Mouse (Mus musculus): ENCODE results near the gene Ppdpf. TPM values are rescaled to one million over a fixed set of nuclear protein-coding genes. Genes with fewer than 3 reads are reported as not detected.

Ppdpf gene
- polyA plus RNA-seq, 1 experiment from 2014 or later: 444 TPM

- Histone ChIP-seq H3K4me3 (no peak overlapping the region), H3K36me3 (peaks cover 31% of the 10 kb centered on the region), H3K9me3 (no peaks in the 10 kb centered on the region), H3K4me2 (no peak overlapping the region), H3K9ac (no peak overlapping the region), H3K4me1 (replicated peaks) (peaks cover 40% of the 10 kb centered on the region), H3K27me3 (peaks cover 64% of the 10 kb centered on the region), H3K27ac (no peak overlapping the region)
- ATAC-seq (ENCODE audit: low FRiP score): no peak
- 14% methylated on average over 1 of the region's 1 CpGs for WGBS
Measured at GRCm38 (mm10) chr2:181153837-181154236, 33.2 kb upstream of the Ppdpf start.

DNA sequence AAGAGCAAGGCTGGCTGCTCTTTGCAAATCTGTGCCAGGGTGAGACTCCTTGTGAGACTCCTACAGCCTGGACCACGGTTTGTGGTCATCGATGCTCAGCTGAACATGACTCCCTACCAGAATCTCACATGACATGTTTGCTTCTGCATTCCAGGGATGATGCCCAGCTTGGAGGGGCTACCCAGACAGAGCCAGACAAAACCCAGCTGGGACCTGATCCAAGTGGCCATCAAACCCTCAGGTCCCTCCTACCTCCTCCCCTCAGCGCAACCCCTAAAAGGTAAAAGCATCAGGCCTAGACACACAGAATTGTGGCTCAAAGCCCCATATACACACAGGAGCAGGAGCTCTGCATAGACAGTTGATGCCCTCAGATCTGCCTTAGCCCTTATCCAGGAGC is 32.7 kb upstream of the Ppdpf start:
- no peak overlapping the region for H3K9ac ChIP-seq

DNA sequence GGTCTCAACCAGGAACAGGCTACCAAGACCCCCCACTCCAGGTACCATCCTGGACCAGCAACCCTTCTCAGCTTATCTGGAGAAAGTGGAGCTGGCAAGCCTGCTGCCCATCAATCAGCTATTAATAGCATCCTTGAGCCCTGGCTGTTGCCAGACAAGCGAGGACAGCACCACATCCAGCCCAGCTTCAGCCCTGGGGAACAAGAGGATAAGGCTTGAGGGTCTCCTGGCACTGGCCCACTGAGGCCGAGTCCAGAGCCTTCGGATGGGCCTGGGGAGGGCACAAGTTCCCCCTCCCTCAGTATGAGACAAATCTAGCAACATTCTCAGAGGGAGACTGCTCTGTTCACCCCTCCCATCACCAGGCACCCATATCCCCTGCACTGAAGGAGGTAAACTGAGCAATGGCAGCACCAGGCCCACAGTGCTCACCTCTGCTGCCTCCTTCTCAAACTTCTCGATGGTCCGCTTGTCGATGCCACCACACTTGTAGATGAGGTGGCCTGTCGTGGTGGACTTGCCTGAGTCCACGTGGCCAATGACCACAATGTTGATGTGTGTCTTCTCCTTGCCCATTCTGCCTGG is 32.1 kb upstream of the Ppdpf start:
- Histone ChIP-seq H3K4me2 (peak overlapping the region; percentile 75), H3K4me1 (replicated peaks) (peaks cover 50% of the 10 kb centered on the region), H3K36me3 (peaks cover 21% of the 10 kb centered on the region), H3K9ac (0 out of 2 replicates have a peak overlapping the region, but pooled peaks have one; percentile 81), H3K27me3 (peaks cover 53% of the 10 kb centered on the region), H3K27ac (peak overlapping the region; percentile 35; the same call in 1 of the 2 replicates), H3K9me3 (no peaks in the 10 kb centered on the region), H3K4me3 (0 out of 2 replicates have a peak overlapping the region, but pooled peaks have one; percentile 8)
- ATAC-seq (ENCODE audit: low FRiP score): no peak
- WGBS: 78% methylated on average over 8 of the region's 8 CpGs

More for the DNA sequence above, 32.7 kb upstream of the Ppdpf start:
- peak overlapping the region; percentile 75 for H3K4me2 ChIP-seq
- peak overlapping the region; percentile 35; the same call in 1 of the 2 replicates for H3K27ac ChIP-seq
- ATAC-seq (ENCODE audit: low FRiP score): no peak
- peaks cover 58% of the 10 kb centered on the region for H3K27me3 ChIP-seq
- WGBS: 84% methylated on average over 3 of the region's 3 CpGs
- H3K4me3 ChIP-seq: no peak overlapping the region
- H3K36me3 ChIP-seq: peaks cover 27% of the 10 kb centered on the region
- peaks cover 45% of the 10 kb centered on the region for H3K4me1 ChIP-seq (replicated peaks)
- no peaks in the 10 kb centered on the region for H3K9me3 ChIP-seq

GRCm38 (mm10) chr2:181155801-181156200 is 31.2 kb upstream of the Ppdpf start:
- Histone ChIP-seq H3K9ac (peak overlapping the region; percentile 81), H3K4me1 (replicated peaks) (peaks cover 56% of the 10 kb centered on the region), H3K4me2 (peak overlapping the region; percentile 75), H3K27ac (peak overlapping the region; percentile 91), H3K36me3 (peaks cover 13% of the 10 kb centered on the region), H3K27me3 (peaks cover 44% of the 10 kb centered on the region), H3K4me3 (peak overlapping the region; percentile 52), H3K9me3 (no peaks in the 10 kb centered on the region)
- ATAC-seq (ENCODE audit: low FRiP score): 0 out of 2 replicates have a peak, but pooled peaks have one; percentile 1
- 52% methylated on average over 4 of the region's 4 CpGs for WGBS

DNA sequence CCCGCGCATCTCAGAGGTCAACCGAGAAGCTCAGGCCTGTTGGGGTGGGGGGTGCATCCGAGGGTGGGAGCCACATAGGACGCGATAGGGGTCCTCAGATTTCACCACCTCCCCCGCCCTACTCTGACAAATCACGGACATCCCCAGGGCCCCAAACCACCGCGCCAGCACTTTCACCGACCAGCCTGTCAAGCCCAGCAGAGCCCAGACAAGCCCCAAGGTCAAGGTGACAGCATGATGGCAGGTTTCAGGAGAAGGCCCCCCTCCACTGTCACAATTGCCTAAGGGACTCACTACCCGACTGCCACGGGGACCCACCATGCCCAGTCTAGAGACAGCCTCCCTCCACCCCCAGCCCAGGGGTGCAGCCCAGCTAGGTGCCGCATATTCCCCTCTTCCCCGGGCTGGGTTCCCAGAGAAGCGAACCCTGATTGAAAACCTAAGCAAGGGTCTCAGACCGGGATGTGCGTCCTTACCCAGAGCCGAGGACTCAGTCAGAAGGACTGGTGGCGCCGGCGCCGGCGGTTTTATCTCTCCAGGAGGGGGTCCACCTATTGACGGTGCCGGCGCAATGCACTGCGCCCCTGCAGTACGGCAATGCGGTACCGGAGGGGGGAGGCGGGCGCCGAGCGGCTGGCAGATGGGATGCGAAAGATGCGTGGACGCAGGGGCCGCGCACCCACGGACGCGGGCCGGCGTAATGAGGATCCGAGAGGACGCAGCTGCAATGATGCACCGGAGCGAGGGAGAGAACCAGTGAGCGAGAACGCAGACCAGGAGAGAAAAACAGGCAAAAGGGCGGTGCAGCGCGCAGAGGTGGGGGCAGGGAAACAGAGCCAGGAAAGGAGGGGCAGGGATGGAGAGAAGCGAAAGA is 30.6 kb upstream of the Ppdpf start, which contains the start of gene Eef1a2:
TSS of gene Eef1a2 (minus strand) at position 767 of the 874 bp plus-strand sequence.
- Histone ChIP-seq H3K27me3 (peaks cover 40% of the 10 kb centered on the region), H3K9ac (peak within 1 kb of the TSS; percentile 81), H3K4me2 (peak within 1 kb of the TSS; percentile 75), H3K36me3 (peaks cover 13% of the 10 kb centered on the region), H3K4me3 (peak within 1 kb of the TSS; percentile 52), H3K9me3 (no peaks in the 10 kb centered on the region), H3K27ac (peak within 1 kb of the TSS; percentile 91), H3K4me1 (replicated peaks) (peaks cover 56% of the 10 kb centered on the region)
- ATAC-seq (ENCODE audit: low FRiP score): peak; percentile 83
- 4% methylated on average over 55 of the region's 55 CpGs for WGBS

GRCm38 (mm10) chr2:181157180-181157579 is 29.9 kb upstream of the Ppdpf start:
- H3K4me1 ChIP-seq (replicated peaks): peaks cover 56% of the 10 kb centered on the region
- no peaks in the 10 kb centered on the region for H3K9me3 ChIP-seq
- peak overlapping the region; percentile 75 for H3K4me2 ChIP-seq
- peak overlapping the region; percentile 91 for H3K27ac ChIP-seq
- peaks cover 13% of the 10 kb centered on the region for H3K36me3 ChIP-seq
- H3K9ac ChIP-seq: peak overlapping the region; percentile 81
- peaks cover 40% of the 10 kb centered on the region for H3K27me3 ChIP-seq
- 78% methylated on average over 4 of the region's 4 CpGs for WGBS
- no peak for ATAC-seq (ENCODE audit: low FRiP score)
- H3K4me3 ChIP-seq: peak overlapping the region; percentile 52

- 78% methylated on average over 6 of the region's 6 CpGs for WGBS
- peaks cover 36% of the 10 kb centered on the region for H3K27me3 ChIP-seq
- H3K9ac ChIP-seq: no peak overlapping the region
- H3K9me3 ChIP-seq: no peaks in the 10 kb centered on the region
- H3K27ac ChIP-seq: peak overlapping the region; percentile 91; the same call in 1 of the 2 replicates
- peak overlapping the region; percentile 75 for H3K4me2 ChIP-seq
- no peak overlapping the region for H3K4me3 ChIP-seq
- peaks cover 56% of the 10 kb centered on the region for H3K4me1 ChIP-seq (replicated peaks)
- ATAC-seq (ENCODE audit: low FRiP score): no peak
- H3K36me3 ChIP-seq: peaks cover 8% of the 10 kb centered on the region
Measured at GRCm38 (mm10) chr2:181157716-181158302, 29.2 kb upstream of the Ppdpf start.

- Histone ChIP-seq H3K27ac (no peak overlapping the region), H3K36me3 (peaks cover 1% of the 10 kb centered on the region; the same call in 1 of the 2 replicates)
- WGBS: 93% methylated on average over 2 of the region's 2 CpGs
Measured at GRCm38 (mm10) chr2:181158471-181158870, 28.6 kb upstream of the Ppdpf start.

GRCm38 (mm10) chr2:181159091-181159514 is 27.9 kb upstream of the Ppdpf start:
- no peak for ATAC-seq (ENCODE audit: low FRiP score)
- no peak overlapping the region for H3K4me2 ChIP-seq
- H3K4me1 ChIP-seq (replicated peaks): peaks cover 56% of the 10 kb centered on the region
- H3K27ac ChIP-seq: peak overlapping the region; percentile 81
- H3K36me3 ChIP-seq: no peaks in the 10 kb centered on the region
- peak overlapping the region; percentile 49 for H3K9ac ChIP-seq
- peaks cover 27% of the 10 kb centered on the region for H3K27me3 ChIP-seq
- H3K4me3 ChIP-seq: no peak overlapping the region
- WGBS: 54% methylated on average over 7 of the region's 7 CpGs
- H3K9me3 ChIP-seq: no peaks in the 10 kb centered on the region

More at GRCm38 (mm10) chr2:181158471-181158870, 28.6 kb upstream of the Ppdpf start:
- H3K27me3 ChIP-seq: peaks cover 31% of the 10 kb centered on the region
- no peak overlapping the region for H3K4me2 ChIP-seq
- H3K4me1 ChIP-seq (replicated peaks): peaks cover 56% of the 10 kb centered on the region
- no peak overlapping the region for H3K4me3 ChIP-seq
- no peak overlapping the region for H3K9ac ChIP-seq
- ATAC-seq (ENCODE audit: low FRiP score): no peak
- H3K9me3 ChIP-seq: no peaks in the 10 kb centered on the region

- WGBS: 0% methylated on average over 2 of the region's 2 CpGs
- Histone ChIP-seq H3K36me3 (no peaks in the 10 kb centered on the region), H3K27me3 (peaks cover 20% of the 10 kb centered on the region), H3K4me1 (replicated peaks) (peaks cover 50% of the 10 kb centered on the region), H3K4me3 (no peak overlapping the region), H3K27ac (peak overlapping the region; percentile 81), H3K9ac (peak overlapping the region; percentile 49; the same call in 1 of the 2 replicates), H3K4me2 (peak overlapping the region; percentile 25; the same call in 1 of the 2 replicates), H3K9me3 (no peaks in the 10 kb centered on the region)
- peak; percentile 84 for ATAC-seq (ENCODE audit: low FRiP score)
Measured at GRCm38 (mm10) chr2:181159771-181160170, 27.3 kb upstream of the Ppdpf start.

DNA sequence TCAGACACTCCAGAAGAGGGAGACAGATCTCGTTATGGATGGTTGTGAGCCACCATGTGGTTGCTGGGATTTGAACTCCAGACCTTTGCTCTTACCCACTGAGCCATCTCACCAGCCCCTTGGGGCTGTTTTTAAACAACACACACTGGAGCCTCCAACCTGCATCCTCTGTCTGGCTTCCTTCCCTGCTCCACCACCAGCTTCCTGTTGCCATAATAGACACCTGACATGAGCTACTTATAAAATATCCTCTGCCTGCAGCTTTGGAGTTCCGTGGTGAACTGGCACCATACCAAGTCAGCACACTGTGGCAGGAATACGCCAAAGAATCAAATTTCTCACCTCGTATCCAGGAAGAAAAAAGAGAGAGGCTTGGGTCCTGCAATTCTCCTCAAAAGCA is 26.2 kb upstream of the Ppdpf start:
- Histone ChIP-seq H3K27ac (no peak overlapping the region), H3K9ac (no peak overlapping the region), H3K4me1 (replicated peaks) (peaks cover 39% of the 10 kb centered on the region), H3K27me3 (peaks cover 16% of the 10 kb centered on the region), H3K36me3 (no peaks in the 10 kb centered on the region), H3K9me3 (no peaks in the 10 kb centered on the region), H3K4me3 (no peak overlapping the region), H3K4me2 (no peak overlapping the region)
- no peak for ATAC-seq (ENCODE audit: low FRiP score)
- WGBS: 79% methylated on average over 4 of the region's 4 CpGs

DNA sequence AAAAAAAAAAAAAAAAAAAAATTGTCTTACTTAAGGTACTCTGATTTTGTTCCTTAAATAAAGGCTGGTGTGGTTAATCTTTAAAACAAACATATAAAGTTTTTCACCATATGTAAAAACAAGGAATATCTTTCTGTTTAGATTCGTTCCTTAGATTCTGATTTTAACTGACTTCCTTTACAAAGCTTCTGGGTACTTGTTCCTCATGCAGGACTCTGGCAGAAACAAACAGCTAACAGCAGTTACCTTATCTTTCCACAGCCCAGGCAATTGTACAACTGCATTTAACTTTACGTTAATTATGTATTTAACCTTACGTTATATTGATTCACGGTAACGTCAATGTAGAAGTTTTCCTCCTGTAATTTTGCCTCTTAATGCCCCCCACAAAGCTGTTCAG is 20.6 kb upstream of the Ppdpf start:
- no peak for ATAC-seq (ENCODE audit: low FRiP score)
- no peak overlapping the region for H3K27ac ChIP-seq
- 0 out of 2 replicates have a peak, but pooled peaks cover 5% of the 10 kb centered on the region for H3K27me3 ChIP-seq
- H3K4me1 ChIP-seq (replicated peaks): no peaks in the 10 kb centered on the region
- no peak overlapping the region for H3K4me3 ChIP-seq
- H3K9ac ChIP-seq: no peak overlapping the region
- H3K9me3 ChIP-seq: no peaks in the 10 kb centered on the region
- 92% methylated on average over 5 of the region's 5 CpGs for WGBS
- no peaks in the 10 kb centered on the region for H3K36me3 ChIP-seq
- H3K4me2 ChIP-seq: no peak overlapping the region

Measured in hindbrain, embryonic 13.5 days (tissue).